Mouse (Mus musculus): ENCODE data around the gene Map4k3.

- TF ChIP-seq CTCF (IDR thresholded peaks at IDR 0.05 in 2 of 3, conservative IDR thresholded peaks at IDR 0.05 in 1 of 3; ENCODE audit: control insufficient read depth in 1 of 3, insufficient read depth in 1 of 3, low read depth in 2 of 3, low read length in 3 of 3, poor library complexity in 1 of 3, severe bottlenecking in 1 of 3) (no peak), CHD2 (IDR thresholded peaks at IDR 0.05; ENCODE audit: low read length) (no peak), TCF12 (IDR thresholded peaks at IDR 0.05; ENCODE audit: low read depth, low read length) (no peak), TAL1 (IDR thresholded peaks at IDR 0.05; ENCODE audit: low read length) (no peak), HCFC1 (IDR thresholded peaks at IDR 0.05; ENCODE audit: low read depth, low read length) (no peak), MYC (IDR thresholded peaks at IDR 0.05; ENCODE audit: low read depth, low read length) (no peak)
Measured at GRCm38 (mm10) chr17:80552653-80553052, 175.6 kb downstream of the Map4k3 start.
